Mouse (Mus musculus) myocyte (in vitro differentiated cells): ENCODE results near the gene Il6. TPM values are rescaled to one million over a fixed set of nuclear protein-coding genes. Genes with fewer than 3 reads are reported as not detected.
A peak's percentile ranks its signal among the peaks of the same experiment; 100 is the strongest.
"Not testable (repeated sequence)": the region's sequence is repeated elsewhere in the genome, so short reads cannot be mapped to it uniquely, and the experiment has no call there.

Experiments
- H3K27me3 ChIP-seq: one replicate; pipeline ENCODE4 v1.6.1; 2011; ENCODE audit not compliant: control insufficient read depth, insufficient read depth, insufficient read length
- H3K36me3 ChIP-seq: one replicate; pipeline ENCODE4 v1.6.1; 2011; ENCODE audit not compliant: control insufficient read depth, insufficient read depth
- H3K4me2 ChIP-seq: one replicate; pipeline ENCODE4 v1.6.1; 2011; ENCODE audit warnings: low read depth, control low read depth
- H3K4me3 ChIP-seq: one replicate; pipeline ENCODE4 v1.5.1; 2011; ENCODE audit warnings: mild to moderate bottlenecking, control low read depth, moderate library complexity
- H3K79me2 ChIP-seq: one replicate; pipeline ENCODE4 v1.6.1; 2011; ENCODE audit not compliant: control insufficient read depth, insufficient read depth
- H3ac ChIP-seq: one replicate; pipeline ENCODE4 v1.6.1; 2011; ENCODE audit not compliant: control insufficient read depth, insufficient read length
- CEBPB ChIP-seq: IDR thresholded peaks from 2 replicates; pipeline ENCODE4 v1.6.1; 2011; ENCODE audit warnings: mild to moderate bottlenecking, moderate library complexity; ENCODE audit not compliant: poor library complexity, insufficient read depth, severe bottlenecking
- E2F4 ChIP-seq: IDR thresholded peaks from one replicate; pipeline ENCODE4 v1.6.1; 2011; ENCODE audit warnings: mild to moderate bottlenecking, control low read depth, moderate library complexity; ENCODE audit not compliant: insufficient read depth
- MAX ChIP-seq: IDR thresholded peaks from one replicate; pipeline ENCODE4 v1.6.1; 2011; ENCODE audit warnings: low read depth, mild to moderate bottlenecking, control low read depth
- MYOD1 ChIP-seq, 3 experiments: IDR thresholded peaks; one replicate each; pipeline ENCODE4 v1.6.1; 2011; ENCODE audit warnings: control low read depth in 2 of 3, low read depth in 2 of 3, mild to moderate bottlenecking in 2 of 3, moderate library complexity in 1 of 3; ENCODE audit not compliant: insufficient read length in 2 of 3, control insufficient read depth in 1 of 3
- MYOG ChIP-seq, 3 experiments: IDR thresholded peaks; one replicate each; pipeline ENCODE4 v1.6.1; 2011; ENCODE audit warnings: control low read depth in 2 of 3, low read depth in 2 of 3, mild to moderate bottlenecking in 2 of 3; ENCODE audit not compliant: insufficient read length in 2 of 3, control insufficient read depth in 1 of 3, insufficient read depth in 1 of 3
- POLR2A ChIP-seq: IDR thresholded peaks from one replicate; pipeline ENCODE4 v1.6.1; 2011; ENCODE audit warnings: low read depth, mild to moderate bottlenecking, control low read depth, moderate library complexity; ENCODE audit not compliant: insufficient read length
- POLR2AphosphoS2 ChIP-seq: IDR thresholded peaks from one replicate; pipeline ENCODE4 v1.6.1; 2011; ENCODE audit warnings: low read depth, control low read depth; ENCODE audit not compliant: insufficient read length
- REST ChIP-seq: IDR thresholded peaks from one replicate; pipeline ENCODE4 v1.6.1; 2011; ENCODE audit warnings: mild to moderate bottlenecking, control low read depth, moderate library complexity; ENCODE audit not compliant: insufficient read depth, insufficient read length
- SRF ChIP-seq: IDR thresholded peaks from one replicate; pipeline ENCODE4 v1.6.1; 2011; ENCODE audit warnings: low read depth; ENCODE audit not compliant: control insufficient read depth, insufficient read length
- TCF12 ChIP-seq: IDR thresholded peaks from one replicate; pipeline ENCODE4 v1.6.1; 2011; ENCODE audit warnings: mild to moderate bottlenecking, control low read depth; ENCODE audit not compliant: poor library complexity, insufficient read depth, severe bottlenecking
- TCF3 ChIP-seq: IDR thresholded peaks from one replicate; pipeline ENCODE4 v1.6.1; 2011; ENCODE audit warnings: low read depth, control low read depth; ENCODE audit not compliant: insufficient read length
- USF1 ChIP-seq: IDR thresholded peaks from one replicate; pipeline ENCODE4 v1.6.1; 2011; ENCODE audit warnings: low read depth, mild to moderate bottlenecking, control low read depth, moderate library complexity
- polyA plus RNA-seq: library from polyadenylated mRNA; unstranded; fragments of >200 nt; fragmentation: generic; extraction: Trizol; gene quantifications from one replicate; pipeline ENCODE4 v1.2.1, GENCODE M21; 2012; ENCODE audit warnings: missing spikeins

Gene Il6
- polyA plus RNA-seq, 1 experiment = 1.5 TPM

- H3K4me2 ChIP-seq = no peak overlapping the region
- no peak overlapping the region for H3ac ChIP-seq
- TF ChIP-seq MAX (no peak), CEBPB (no peak), TCF3 (no peak), POLR2A (no peak), POLR2AphosphoS2 (no peak), REST (no peak), MYOD1 (IDR thresholded peaks at IDR 0.05; ENCODE audit: control insufficient read depth in 1 of 3, insufficient read length in 2 of 3, low read depth in 2 of 3) (no peak), TCF12 (no peak), SRF (no peak), MYOG (IDR thresholded peaks at IDR 0.05; ENCODE audit: control insufficient read depth in 1 of 3, insufficient read depth in 1 of 3, insufficient read length in 2 of 3, low read depth in 2 of 3) (no peak)
- H3K27me3 ChIP-seq = no peaks in the 10 kb centered on the region
- H3K36me3 ChIP-seq = no peaks in the 10 kb centered on the region
- H3K79me2 ChIP-seq = no peaks in the 10 kb centered on the region
- no peak overlapping the region for H3K4me3 ChIP-seq
These were observed 12.0 kb upstream of the Il6 start for GRCm38 (mm10) chr5:30000921-30001320.

GRCm38 (mm10) chr5:30014580-30014979 lies 1.7 kb downstream of the Il6 start:
- H3K27me3 ChIP-seq = no peaks in the 10 kb centered on the region
- H3K4me3 ChIP-seq = peak overlapping the region; percentile 25
- H3K79me2 ChIP-seq = no peaks in the 10 kb centered on the region
- H3K4me2 ChIP-seq = peak overlapping the region; percentile 81
- H3K36me3 ChIP-seq = peaks cover 5% of the 10 kb centered on the region
- no peak overlapping the region for H3ac ChIP-seq
- TF ChIP-seq MYOD1 (IDR thresholded peaks at IDR 0.05; ENCODE audit: control insufficient read depth in 1 of 3, insufficient read length in 2 of 3, low read depth in 2 of 3) = no peak
- peak; percentile 50; the same call in 1 of the 2 replicates for TF ChIP-seq CEBPB

- H3K36me3 ChIP-seq, H3K4me3 ChIP-seq, H3K27me3 ChIP-seq, H3ac ChIP-seq, H3K4me2 ChIP-seq, H3K79me2 ChIP-seq: not testable (repeated sequence)
These were observed 22.9 kb downstream of the Il6 start for GRCm38 (mm10) chr5:30035862-30036261.

GRCm38 (mm10) chr5:30037111-30037510 lies 24.2 kb downstream of the Il6 start:
- not testable (repeated sequence) for H3K27me3 ChIP-seq, H3ac ChIP-seq

GRCm38 (mm10) chr5:30039324-30039723 lies 26.4 kb downstream of the Il6 start:
- not testable (repeated sequence) for H3K4me2 ChIP-seq, H3K27me3 ChIP-seq, H3K4me3 ChIP-seq, H3K79me2 ChIP-seq, H3ac ChIP-seq, H3K36me3 ChIP-seq

More at GRCm38 (mm10) chr5:30037111-30037510, 24.2 kb downstream of the Il6 start:
- H3K36me3 ChIP-seq, H3K4me3 ChIP-seq, H3K79me2 ChIP-seq, H3K4me2 ChIP-seq: not testable (repeated sequence)

- H3K36me3 ChIP-seq, H3K79me2 ChIP-seq: not testable (repeated sequence)
These were observed 26.9 kb downstream of the Il6 start for GRCm38 (mm10) chr5:30039841-30040240.

GRCm38 (mm10) chr5:30058216-30058731 lies 45.4 kb downstream of the Il6 start:
- Histone ChIP-seq H3K79me2 (no peaks in the 10 kb centered on the region), H3K27me3 (no peaks in the 10 kb centered on the region), H3K4me3 (no peak overlapping the region), H3K4me2 (no peak overlapping the region), H3ac (no peak overlapping the region), H3K36me3 (peaks cover 33% of the 10 kb centered on the region)
- TF ChIP-seq POLR2A (no peak), E2F4 (no peak), MYOD1 (IDR thresholded peaks at IDR 0.05; ENCODE audit: control insufficient read depth in 1 of 3, insufficient read length in 2 of 3, low read depth in 2 of 3) (no peak), REST (no peak), CEBPB (no peak), USF1 (no peak), MYOG (IDR thresholded peaks at IDR 0.05; ENCODE audit: control insufficient read depth in 1 of 3, insufficient read depth in 1 of 3, insufficient read length in 2 of 3, low read depth in 2 of 3) (no peak), SRF (no peak), POLR2AphosphoS2 (no peak), TCF12 (no peak), MAX (no peak), TCF3 (no peak)

More at GRCm38 (mm10) chr5:30039841-30040240, 26.9 kb downstream of the Il6 start:
- H3K4me3 ChIP-seq, H3ac ChIP-seq, H3K4me2 ChIP-seq, H3K27me3 ChIP-seq: not testable (repeated sequence)

- H3K4me3 ChIP-seq, H3ac ChIP-seq: not testable (repeated sequence)
- H3K36me3 ChIP-seq = peaks cover 38% of the 10 kb centered on the region
These were observed 46.7 kb downstream of the Il6 start for GRCm38 (mm10) chr5:30059607-30060006.

More at GRCm38 (mm10) chr5:30059607-30060006, 46.7 kb downstream of the Il6 start:
- not testable (repeated sequence) for H3K79me2 ChIP-seq, H3K4me2 ChIP-seq, H3K27me3 ChIP-seq
